ENCODE assay signal across 11 mouse cellular contexts in the genomic region with DNA sequence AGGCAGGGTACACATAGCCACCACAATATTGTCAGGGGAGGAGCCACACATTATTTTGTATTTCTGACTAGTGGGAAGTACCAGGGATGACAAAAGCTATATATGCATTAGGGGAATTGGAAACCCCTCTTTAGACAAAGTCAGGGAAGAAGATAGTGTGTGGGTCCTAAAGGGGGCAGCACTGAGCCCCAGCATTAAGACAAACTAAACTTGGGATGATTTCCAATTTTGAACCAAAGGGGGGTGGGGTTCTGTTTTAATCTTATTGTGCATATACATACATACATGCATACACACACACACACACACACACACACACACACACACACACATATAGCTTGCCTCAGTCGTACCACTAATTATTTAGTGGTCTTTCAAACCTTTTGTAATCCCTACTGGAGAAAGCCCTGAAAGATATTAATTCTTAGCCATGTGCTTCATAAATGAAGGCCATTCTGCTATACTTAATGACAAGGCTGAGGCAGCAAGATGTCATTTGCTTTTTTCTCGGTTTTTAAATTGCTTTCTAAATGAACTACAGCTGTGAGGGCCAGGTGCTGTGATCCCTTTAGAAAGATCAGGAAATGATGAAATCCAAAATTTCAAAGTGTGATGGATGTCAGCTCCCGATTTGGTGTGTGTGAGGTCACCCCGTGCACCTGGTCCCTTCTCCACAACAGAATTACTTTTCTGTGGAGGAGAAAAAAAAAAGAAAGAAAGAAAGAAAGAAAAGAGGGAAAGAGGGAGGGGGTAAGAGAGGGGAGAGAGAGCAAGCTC.
A peak's percentile ranks its signal among the peaks of the same experiment; 100 is the strongest.
DNase-seq lines count a peak whose midpoint lies in the region; ATAC-seq lines count a peak whose summit lies in the region.
"Had no signal": no experiment of that assay in that cellular context is flagged by ENCODE, and none has a peak within 500 bp of the region (broad histone marks: within the 10 kb centered on the region; RNA-seq: fewer than 3 reads in every experiment).

No protein-coding gene starts in this region.

- peak overlapping the region; percentile 71 for H3K27ac ChIP-seq in forebrain, embryonic 15.5 days (replicated peaks)
- H3K27ac ChIP-seq in forebrain, embryonic 11.5 days (ENCODE audit: low read depth, low read length) = no peak overlapping the region
- H3K27ac ChIP-seq in embryonic facial prominence, embryonic 14.5 days (replicated peaks; ENCODE audit: low read depth, low read length) = no peak overlapping the region
- H3K27ac ChIP-seq: embryonic facial prominence, embryonic 15.5 days; neural tube, embryonic 12.5 days had no signal

- H3K9ac ChIP-seq in forebrain, embryonic 15.5 days (replicated peaks) = no peak overlapping the region
- H3K9ac ChIP-seq in forebrain, embryonic 11.5 days (ENCODE audit: low read length) = no peak overlapping the region
- H3K9ac ChIP-seq in embryonic facial prominence, embryonic 14.5 days (ENCODE audit: low read depth, low read length) = no peak overlapping the region
- H3K9ac ChIP-seq: embryonic facial prominence, embryonic 15.5 days; neural tube, embryonic 12.5 days had no signal

- no peak overlapping the region for H3K4me2 ChIP-seq in forebrain, embryonic 15.5 days (replicated peaks)
- no peak overlapping the region for H3K4me2 ChIP-seq in forebrain, embryonic 11.5 days (ENCODE audit: low read depth, low read length, severe bottlenecking)
- H3K4me2 ChIP-seq in embryonic facial prominence, embryonic 14.5 days (ENCODE audit: low read depth, low read length) = no peak overlapping the region
- H3K4me2 ChIP-seq: embryonic facial prominence, embryonic 15.5 days; neural tube, embryonic 12.5 days had no signal

- H3K9me3 ChIP-seq in forebrain, embryonic 15.5 days = no peaks in the 10 kb centered on the region
- no peaks in the 10 kb centered on the region for H3K9me3 ChIP-seq in forebrain, embryonic 11.5 days (ENCODE audit: control insufficient read depth, low read length)
- no peaks in the 10 kb centered on the region for H3K9me3 ChIP-seq in embryonic facial prominence, embryonic 14.5 days (ENCODE audit: control insufficient read depth, low read length)
- H3K9me3 ChIP-seq: embryonic facial prominence, embryonic 15.5 days; neural tube, embryonic 12.5 days had no signal

- no peak for DNase-seq in forebrain, embryonic 11.5 days (ENCODE audit: low spot score)
- DNase-seq in lung, postnatal 36 days = peak; percentile 8
- no peak for DNase-seq in lung, postnatal 10 days
- DNase-seq in embryonic facial prominence, embryonic 14.5 days (ENCODE audit: low spot score) = peak; percentile 22
- peak; percentile 28 for DNase-seq in naive thymus-derived CD4-positive, alpha-beta T cell, adult 2 months (ENCODE audit: low read depth)
- no peak for DNase-seq in heart, adult 9 months (ENCODE audit: low spot score in 2 of 2)
- DNase-seq: cerebellum, adult 18-20 months had no signal

- H3K36me3 ChIP-seq in forebrain, embryonic 15.5 days = no peaks in the 10 kb centered on the region
- no peaks in the 10 kb centered on the region for H3K36me3 ChIP-seq in forebrain, embryonic 11.5 days (ENCODE audit: control insufficient read depth, insufficient read depth, low read length)
- no peaks in the 10 kb centered on the region for H3K36me3 ChIP-seq in embryonic facial prominence, embryonic 14.5 days (ENCODE audit: control insufficient read depth, insufficient read depth, low read length)
- H3K36me3 ChIP-seq: embryonic facial prominence, embryonic 15.5 days; neural tube, embryonic 12.5 days had no signal

- 29% methylated on average over 4 of the region's 4 CpGs for WGBS in forebrain, embryonic 15.5 days
- 62% methylated on average over 4 of the region's 4 CpGs for whole genome bisulfite sequencing in forebrain, embryonic 11.5 days
- 33% methylated on average over 4 of the region's 4 CpGs for WGBS in embryonic facial prominence, embryonic 14.5 days

- ATAC-seq in forebrain, embryonic 15.5 days (replicated peaks) = peak; percentile 38; the same call in 1 of the 2 replicates
- ATAC-seq in forebrain, embryonic 11.5 days (replicated peaks; ENCODE audit: low FRiP score) = no peak
- ATAC-seq in embryonic facial prominence, embryonic 14.5 days (ENCODE audit: low read depth) = no peak
- no peak for ATAC-seq in monocyte, adult 5-6 weeks (replicated peaks; ENCODE audit: insufficient number of reproducible peaks, low FRiP score, low TSS enrichment, poor library complexity, severe bottlenecking)

- H3K4me1 ChIP-seq in forebrain, embryonic 15.5 days = peaks cover 9% of the 10 kb centered on the region; the same call in 1 of the 2 replicates
- H3K4me1 ChIP-seq in forebrain, embryonic 11.5 days (replicated peaks; ENCODE audit: control insufficient read depth, insufficient read depth, low read length) = 0 out of 2 replicates have a peak, but pooled peaks cover 2% of the 10 kb centered on the region
- H3K4me1 ChIP-seq in embryonic facial prominence, embryonic 14.5 days (ENCODE audit: control insufficient read depth, insufficient read depth, low read length) = no peaks in the 10 kb centered on the region
- H3K4me1 ChIP-seq: embryonic facial prominence, embryonic 15.5 days; neural tube, embryonic 12.5 days had no signal

- H3K4me3 ChIP-seq in forebrain, embryonic 15.5 days = no peak overlapping the region
- H3K4me3 ChIP-seq in forebrain, embryonic 11.5 days (ENCODE audit: low read depth, low read length) = no peak overlapping the region
- H3K4me3 ChIP-seq in embryonic facial prominence, embryonic 14.5 days (ENCODE audit: low read depth, low read length) = no peak overlapping the region
- H3K4me3 ChIP-seq: embryonic facial prominence, embryonic 15.5 days; neural tube, embryonic 12.5 days had no signal

- no peaks in the 10 kb centered on the region for H3K27me3 ChIP-seq in forebrain, embryonic 15.5 days
- H3K27me3 ChIP-seq in forebrain, embryonic 11.5 days (ENCODE audit: control insufficient read depth, insufficient read depth, low read length) = no peaks in the 10 kb centered on the region
- no peaks in the 10 kb centered on the region for H3K27me3 ChIP-seq in embryonic facial prominence, embryonic 14.5 days (replicated peaks; ENCODE audit: control insufficient read depth, insufficient read depth, low read length)
- H3K27me3 ChIP-seq: embryonic facial prominence, embryonic 15.5 days; neural tube, embryonic 12.5 days had no signal

Comparison
In these comparisons a context has a peak if more than half of its experiments do, and no peak if none do; other contexts are left out.
1. DNase-seq: peak in lung, postnatal 36 days (single experiment), embryonic facial prominence, embryonic 14.5 days (single experiment) and naive thymus-derived CD4-positive, alpha-beta T cell, adult 2 months (single experiment); none in forebrain, embryonic 11.5 days (single experiment), lung, postnatal 10 days (single experiment) and heart, adult 9 months (0 of 2).